Mouse (Mus musculus): ENCODE measurements around the gene Cblc. TPM values are rescaled to one million over a fixed set of nuclear protein-coding genes. Genes with fewer than 3 reads are reported as not detected.
A peak's percentile ranks its signal among the peaks of the same experiment; 100 is the strongest.

The Cblc gene
- total RNA-seq, 2 experiments from 2014 or later = not detected

- ATAC-seq (replicated peaks; ENCODE audit: poor library complexity, severe bottlenecking) = no peak
These were observed 40.5 kb downstream of the Cblc start for GRCm38 (mm10) chr7:19755851-19756786.

- no peak for ATAC-seq (replicated peaks; ENCODE audit: poor library complexity, severe bottlenecking)
These were observed 41.6 kb downstream of the Cblc start for GRCm38 (mm10) chr7:19755008-19755407.

- no peak for ATAC-seq (replicated peaks; ENCODE audit: poor library complexity, severe bottlenecking)
These were observed 42.5 kb downstream of the Cblc start for GRCm38 (mm10) chr7:19754065-19754464.

GRCm38 (mm10) chr7:19753587-19753986 lies 43.0 kb downstream of the Cblc start:
- no peak for ATAC-seq (replicated peaks; ENCODE audit: poor library complexity, severe bottlenecking)

GRCm38 (mm10) chr7:19752652-19753051 lies 44.0 kb downstream of the Cblc start:
- no peak for ATAC-seq (replicated peaks; ENCODE audit: poor library complexity, severe bottlenecking)

- no peak for ATAC-seq (replicated peaks; ENCODE audit: poor library complexity, severe bottlenecking)
These were observed 45.6 kb downstream of the Cblc start for GRCm38 (mm10) chr7:19751070-19751383.

- peak; percentile 64 for ATAC-seq (replicated peaks; ENCODE audit: poor library complexity, severe bottlenecking)
These were observed 46.2 kb downstream of the Cblc start, which contains the start of gene Nectin2 for GRCm38 (mm10) chr7:19750217-19751069. Gene Nectin2 (minus strand): TSS chr7:19750483.

GRCm38 (mm10) chr7:19749389-19750216 lies 47.0 kb downstream of the Cblc start:
- peak; percentile 84 for ATAC-seq (replicated peaks; ENCODE audit: poor library complexity, severe bottlenecking)

GRCm38 (mm10) chr7:19748219-19749195 lies 48.1 kb downstream of the Cblc start:
- no peak for ATAC-seq (replicated peaks; ENCODE audit: poor library complexity, severe bottlenecking)

GRCm38 (mm10) chr7:19747420-19748218 lies 49.0 kb downstream of the Cblc start:
- ATAC-seq (replicated peaks; ENCODE audit: poor library complexity, severe bottlenecking) = 0 out of 2 replicates have a peak, but pooled peaks have one; percentile 1

GRCm38 (mm10) chr7:19746426-19747201 lies 50.0 kb downstream of the Cblc start:
- ATAC-seq (replicated peaks; ENCODE audit: poor library complexity, severe bottlenecking) = no peak

GRCm38 (mm10) chr7:19745971-19746370 lies 50.6 kb downstream of the Cblc start:
- no peak for ATAC-seq (replicated peaks; ENCODE audit: poor library complexity, severe bottlenecking)

GRCm38 (mm10) chr7:19744590-19745385 lies 51.8 kb downstream of the Cblc start:
- ATAC-seq (replicated peaks; ENCODE audit: poor library complexity, severe bottlenecking) = peak; percentile 71

GRCm38 (mm10) chr7:19743791-19744190 lies 52.8 kb downstream of the Cblc start:
- no peak for ATAC-seq (replicated peaks; ENCODE audit: poor library complexity, severe bottlenecking)

- ATAC-seq (replicated peaks; ENCODE audit: poor library complexity, severe bottlenecking) = no peak
These were observed 54.1 kb downstream of the Cblc start for GRCm38 (mm10) chr7:19742468-19742867.

- no peak for ATAC-seq (replicated peaks; ENCODE audit: poor library complexity, severe bottlenecking)
These were observed 55.1 kb downstream of the Cblc start for GRCm38 (mm10) chr7:19741329-19742031.
